Mouse (Mus musculus): ENCODE results near the gene Mks1.
A peak's percentile ranks its signal among the peaks of the same experiment; 100 is the strongest.

- TF ChIP-seq CTCF (IDR thresholded peaks at IDR 0.05; ENCODE audit: insufficient read depth, low read length) (peak; percentile 26; the same call in 1 of the 2 replicates), POLR2A (IDR thresholded peaks at IDR 0.05; ENCODE audit: borderline replicate concordance, extremely low read depth, low read depth, low read length) (no peak)
These were observed 47.6 kb upstream of the Mks1 start for GRCm38 (mm10) chr11:87805448-87805847.
